Mouse (Mus musculus): ENCODE results near the gene Ece1. TPM values are rescaled to one million over a fixed set of nuclear protein-coding genes. Genes with fewer than 3 reads are reported as not detected.
A peak's percentile ranks its signal among the peaks of the same experiment; 100 is the strongest.

Ece1 gene
- total and polyA plus RNA-seq, 2 experiments from 2014 or later: 23.7 to 36.3 TPM

GRCm38 (mm10) chr4:137909471-137909870, 47.4 kb downstream of the Ece1 start:
- Histone ChIP-seq H3K9me3 (ENCODE audit: low read length) (no peaks in the 10 kb centered on the region), H3K4me1 (ENCODE audit: insufficient read depth, low read length) (peaks cover 6% of the 10 kb centered on the region; the same call in 1 of the 2 replicates), H3K4me2 (ENCODE audit: low read depth, low read length, poor library complexity, severe bottlenecking) (no peak overlapping the region), H3K27me3 (ENCODE audit: insufficient read depth, low read length) (no peaks in the 10 kb centered on the region), H3K9ac (replicated peaks; ENCODE audit: low read length, poor library complexity, severe bottlenecking) (no peak overlapping the region), H3K4me3 (ENCODE audit: low read depth, low read length) (no peak overlapping the region), H3K36me3 (ENCODE audit: insufficient read depth, low read length) (no peaks in the 10 kb centered on the region), H3K27ac (ENCODE audit: low read depth, low read length) (no peak overlapping the region)
- WGBS: 72% methylated on average over 4 of the region's 4 CpGs
- DNase-seq (ENCODE audit: low spot score): no peak
- no peak for ATAC-seq (ENCODE audit: low FRiP score)
- TF ChIP-seq CTCF (IDR thresholded peaks at IDR 0.05): no peak

GRCm38 (mm10) chr4:137910382-137911009, 48.5 kb downstream of the Ece1 start:
- H3K9ac ChIP-seq (replicated peaks; ENCODE audit: low read length, poor library complexity, severe bottlenecking): no peak overlapping the region
- ATAC-seq (ENCODE audit: low FRiP score) (no peak), DNase-seq (ENCODE audit: low spot score) (no peak)
- H3K36me3 ChIP-seq (ENCODE audit: insufficient read depth, low read length): no peaks in the 10 kb centered on the region
- H3K4me2 ChIP-seq (ENCODE audit: low read depth, low read length, poor library complexity, severe bottlenecking): no peak overlapping the region
- WGBS: 99% methylated on average over 5 of the region's 5 CpGs
- peaks cover 6% of the 10 kb centered on the region; the same call in 1 of the 2 replicates for H3K4me1 ChIP-seq (ENCODE audit: insufficient read depth, low read length)
- peak; percentile 60 for TF ChIP-seq CTCF (IDR thresholded peaks at IDR 0.05)
- no peaks in the 10 kb centered on the region for H3K9me3 ChIP-seq (ENCODE audit: low read length)
- H3K4me3 ChIP-seq (ENCODE audit: low read depth, low read length): no peak overlapping the region
- no peak overlapping the region for H3K27ac ChIP-seq (ENCODE audit: low read depth, low read length)
- H3K27me3 ChIP-seq (ENCODE audit: insufficient read depth, low read length): no peaks in the 10 kb centered on the region

GRCm38 (mm10) chr4:137911657-137912056, 49.6 kb downstream of the Ece1 start:
- Histone ChIP-seq H3K27me3 (ENCODE audit: insufficient read depth, low read length) (no peaks in the 10 kb centered on the region), H3K9me3 (ENCODE audit: low read length) (no peaks in the 10 kb centered on the region), H3K4me1 (ENCODE audit: insufficient read depth, low read length) (peaks cover 6% of the 10 kb centered on the region; the same call in 1 of the 2 replicates), H3K36me3 (ENCODE audit: insufficient read depth, low read length) (no peaks in the 10 kb centered on the region), H3K27ac (ENCODE audit: low read depth, low read length) (no peak overlapping the region), H3K9ac (replicated peaks; ENCODE audit: low read length, poor library complexity, severe bottlenecking) (no peak overlapping the region), H3K4me3 (ENCODE audit: low read depth, low read length) (no peak overlapping the region), H3K4me2 (ENCODE audit: low read depth, low read length, poor library complexity, severe bottlenecking) (no peak overlapping the region)
- no peak for TF ChIP-seq CTCF (IDR thresholded peaks at IDR 0.05)
- ATAC-seq (ENCODE audit: low FRiP score): no peak
- WGBS: 93% methylated on average over 8 of the region's 8 CpGs
- no peak for DNase-seq (ENCODE audit: low spot score)

GRCm38 (mm10) chr4:137912768-137913305, 50.8 kb downstream of the Ece1 start:
- WGBS: 51% methylated on average over 13 of the region's 13 CpGs
- no peak overlapping the region for H3K27ac ChIP-seq (ENCODE audit: low read depth, low read length)
- no peak for ATAC-seq (ENCODE audit: low FRiP score)

GRCm38 (mm10) chr4:137913321-137914057, 51.5 kb downstream of the Ece1 start:
- 3% methylated on average over 40 of the region's 54 CpGs for WGBS
- no peak overlapping the region for H3K27ac ChIP-seq (ENCODE audit: low read depth, low read length)
- peak overlapping the region; percentile 51 for H3K4me3 ChIP-seq (ENCODE audit: low read depth, low read length)
- H3K4me1 ChIP-seq (ENCODE audit: insufficient read depth, low read length): peaks cover 6% of the 10 kb centered on the region; the same call in 1 of the 2 replicates
- no peaks in the 10 kb centered on the region for H3K36me3 ChIP-seq (ENCODE audit: insufficient read depth, low read length)
- H3K9ac ChIP-seq (replicated peaks; ENCODE audit: low read length, poor library complexity, severe bottlenecking): peak overlapping the region; percentile 73
- peak overlapping the region; percentile 83 for H3K4me2 ChIP-seq (ENCODE audit: low read depth, low read length, poor library complexity, severe bottlenecking)
- no peak for TF ChIP-seq CTCF (IDR thresholded peaks at IDR 0.05)
- DNase-seq (ENCODE audit: low spot score) (peak; percentile 73), ATAC-seq (ENCODE audit: low FRiP score) (peak; percentile 77)
- no peaks in the 10 kb centered on the region for H3K9me3 ChIP-seq (ENCODE audit: low read length)
- H3K27me3 ChIP-seq (ENCODE audit: insufficient read depth, low read length): no peaks in the 10 kb centered on the region

More at GRCm38 (mm10) chr4:137912768-137913305, 50.8 kb downstream of the Ece1 start:
- Histone ChIP-seq H3K4me1 (ENCODE audit: insufficient read depth, low read length) (peaks cover 6% of the 10 kb centered on the region; the same call in 1 of the 2 replicates), H3K9me3 (ENCODE audit: low read length) (no peaks in the 10 kb centered on the region), H3K27me3 (ENCODE audit: insufficient read depth, low read length) (no peaks in the 10 kb centered on the region), H3K36me3 (ENCODE audit: insufficient read depth, low read length) (no peaks in the 10 kb centered on the region), H3K9ac (replicated peaks; ENCODE audit: low read length, poor library complexity, severe bottlenecking) (peak overlapping the region; percentile 73), H3K4me2 (ENCODE audit: low read depth, low read length, poor library complexity, severe bottlenecking) (peak overlapping the region; percentile 83), H3K4me3 (ENCODE audit: low read depth, low read length) (peak overlapping the region; percentile 51)
- DNase-seq (ENCODE audit: low spot score): peak; percentile 58
- TF ChIP-seq CTCF (IDR thresholded peaks at IDR 0.05): no peak

GRCm38 (mm10) chr4:137917591-137917990, 55.6 kb downstream of the Ece1 start:
- H3K9me3 ChIP-seq (ENCODE audit: low read length): no peaks in the 10 kb centered on the region
- no peak for DNase-seq (ENCODE audit: low spot score)
- WGBS: 36% methylated on average over 6 of the region's 6 CpGs
- no peak for TF ChIP-seq CTCF (IDR thresholded peaks at IDR 0.05)
- H3K36me3 ChIP-seq (ENCODE audit: insufficient read depth, low read length): no peaks in the 10 kb centered on the region
- no peak overlapping the region for H3K4me3 ChIP-seq (ENCODE audit: low read depth, low read length)
- H3K9ac ChIP-seq (replicated peaks; ENCODE audit: low read length, poor library complexity, severe bottlenecking): no peak overlapping the region
- H3K4me1 ChIP-seq (ENCODE audit: insufficient read depth, low read length): peaks cover 6% of the 10 kb centered on the region; the same call in 1 of the 2 replicates
- H3K4me2 ChIP-seq (ENCODE audit: low read depth, low read length, poor library complexity, severe bottlenecking): no peak overlapping the region
- no peak overlapping the region for H3K27ac ChIP-seq (ENCODE audit: low read depth, low read length)
- no peaks in the 10 kb centered on the region for H3K27me3 ChIP-seq (ENCODE audit: insufficient read depth, low read length)
- ATAC-seq (ENCODE audit: low FRiP score): no peak
